Mouse (Mus musculus) fat pad, adult 2 months (tissue): ENCODE measurements around the gene Rpn2.

Source experiments
- DNase-seq: peaks from one replicate; pipeline ENCODE4 v3.0.0-alpha.2; 2011; ENCODE audit warnings: low read depth, low spot score; ENCODE audit errors: extremely low read depth

Gene Rpn2

DNA sequence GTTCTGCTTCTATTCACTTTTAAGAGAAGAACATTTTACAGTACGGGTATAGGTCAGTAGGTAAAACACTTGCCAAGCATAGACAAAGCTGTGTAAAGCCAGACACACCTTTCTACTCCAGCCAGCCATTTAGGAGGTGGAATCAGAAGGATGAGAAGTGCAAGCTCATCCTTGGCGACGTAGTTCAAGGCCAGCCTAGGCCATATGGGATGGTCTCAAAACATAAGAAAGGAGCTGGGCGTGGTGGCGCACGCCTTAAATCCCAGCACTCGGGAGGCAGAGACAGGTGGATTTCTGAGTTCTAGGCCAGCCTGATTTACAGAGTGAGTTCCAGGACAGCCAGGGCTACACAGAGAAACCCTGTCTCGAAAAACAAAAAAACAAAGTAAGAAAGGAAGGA is 30.8 kb downstream of the Rpn2 start:
- DNase-seq = no peak

GRCm38 (mm10) chr2:157310963-157311637 is 32.3 kb downstream of the Rpn2 start:
- DNase-seq = no peak

DNA sequence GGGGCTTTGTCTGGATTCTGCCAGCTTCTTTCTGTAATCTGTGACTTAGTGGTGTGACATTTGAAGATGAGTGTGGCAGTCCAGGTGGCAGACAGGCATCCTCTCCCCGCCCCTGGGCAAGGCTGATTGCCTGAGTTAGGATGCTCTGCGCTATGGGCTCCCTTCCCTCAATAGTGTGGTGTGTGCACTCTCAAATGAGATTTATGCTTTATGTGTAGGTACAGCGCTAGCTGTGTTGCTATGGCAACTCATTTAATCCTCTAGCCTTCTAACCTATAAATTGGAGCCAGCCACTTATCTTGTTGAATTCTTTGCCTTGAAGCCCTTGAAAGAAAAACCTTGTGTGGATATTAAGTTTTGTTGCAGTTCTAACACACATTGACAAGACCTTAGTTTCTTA is 34.9 kb downstream of the Rpn2 start:
- DNase-seq = no peak

DNA sequence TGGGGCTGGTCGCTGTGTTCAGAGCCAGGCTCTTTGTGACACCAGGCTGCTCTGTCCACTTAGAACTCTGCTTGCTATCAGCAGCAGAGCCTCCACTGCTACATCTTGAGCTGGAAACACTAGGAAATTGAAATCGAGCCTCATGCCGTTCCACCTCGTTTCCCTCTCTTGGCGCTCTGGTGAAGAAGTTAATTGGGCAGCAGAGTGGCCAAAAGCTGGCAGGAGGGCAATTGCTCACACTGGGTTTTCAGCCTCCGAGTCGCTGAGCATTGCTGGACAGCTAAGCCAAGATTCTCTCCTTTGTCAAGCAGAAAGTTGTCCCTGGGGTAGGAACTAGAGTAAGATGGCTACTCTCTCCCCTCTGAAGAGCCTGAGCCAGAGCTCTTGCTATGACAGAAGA is 35.5 kb downstream of the Rpn2 start:
- DNase-seq = no peak

DNA sequence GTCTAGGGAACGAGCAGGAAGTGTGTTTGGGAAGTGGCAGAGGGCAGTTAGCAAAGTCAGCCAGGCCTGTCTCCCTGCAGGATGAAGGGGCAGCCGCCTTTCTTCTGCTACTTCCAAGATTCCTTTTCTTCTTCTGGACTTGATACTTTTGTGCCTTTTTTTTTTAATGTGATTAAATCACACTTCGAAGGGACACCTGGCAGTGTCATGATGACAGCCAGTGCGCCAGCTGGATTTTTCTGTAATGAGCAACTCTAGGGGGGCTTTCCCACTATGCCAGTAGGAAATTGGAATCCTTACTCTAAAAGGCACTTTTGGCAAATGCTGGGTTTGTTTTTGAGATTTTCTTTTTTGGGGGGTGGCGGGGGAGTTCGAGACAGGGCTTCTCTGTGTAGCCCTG is 36.7 kb downstream of the Rpn2 start:
- DNase-seq = no peak

GRCm38 (mm10) chr2:157316358-157316933 is 37.6 kb downstream of the Rpn2 start:
- DNase-seq = no peak

- no peak for DNase-seq
Measured at GRCm38 (mm10) chr2:157317220-157317619, 38.4 kb downstream of the Rpn2 start.

GRCm38 (mm10) chr2:157320135-157320534 is 41.3 kb downstream of the Rpn2 start:
- peak; percentile 83 for DNase-seq

DNA sequence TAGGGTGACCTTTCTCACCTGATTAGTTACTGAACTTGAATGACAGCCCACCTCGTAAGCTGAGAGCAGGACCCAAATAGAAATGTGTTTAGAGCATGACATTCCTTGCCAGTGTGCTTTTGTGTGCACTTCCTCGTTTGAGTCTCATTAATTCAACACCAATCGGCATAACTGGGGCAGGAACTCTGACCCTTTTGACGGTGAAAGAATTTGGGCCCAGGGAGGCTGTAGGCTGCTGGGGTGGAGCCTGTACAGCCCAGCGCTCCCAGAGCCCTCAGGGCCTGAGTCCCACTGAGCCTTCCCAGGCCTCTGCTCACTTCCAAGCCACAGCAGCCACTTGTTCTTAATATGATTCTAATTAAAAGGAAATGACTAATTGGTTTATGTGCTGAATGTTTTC is 42.1 kb downstream of the Rpn2 start:
- no peak for DNase-seq

DNA sequence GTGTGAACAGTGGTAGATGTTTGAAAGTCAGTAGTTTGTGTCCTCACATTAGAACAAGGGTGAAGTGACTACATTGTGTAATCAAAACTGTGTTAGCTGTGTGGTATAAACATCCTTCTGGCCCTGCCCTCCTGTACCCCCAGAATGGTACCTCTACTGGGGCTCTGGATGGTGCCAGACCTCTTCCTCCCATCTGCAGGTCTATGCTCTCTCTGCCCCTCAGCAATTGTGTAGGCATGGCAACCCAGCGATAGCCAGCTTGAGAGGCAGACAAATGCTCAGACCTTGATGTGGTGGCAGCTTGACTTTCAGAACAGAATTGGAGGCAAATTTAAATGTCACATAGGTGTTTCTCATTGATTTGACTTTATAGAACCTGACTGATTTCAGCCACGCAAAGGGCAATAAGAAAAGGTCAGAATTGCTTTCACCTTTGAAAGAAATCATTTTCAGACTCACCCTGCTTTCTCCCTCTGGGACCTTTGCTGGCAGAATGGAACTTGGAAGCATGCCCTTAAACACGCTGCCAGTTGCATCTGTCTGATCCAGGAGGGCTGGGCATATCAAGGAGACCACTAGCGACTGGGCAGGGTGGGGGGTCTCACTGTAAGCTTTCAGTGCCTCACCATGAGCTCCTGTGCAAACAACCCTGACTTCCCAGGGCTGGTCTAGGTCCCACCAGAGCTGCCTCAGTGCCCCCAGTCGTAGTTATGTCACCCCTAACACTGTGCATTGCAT is 43.4 kb downstream of the Rpn2 start:
- DNase-seq = no peak

DNA sequence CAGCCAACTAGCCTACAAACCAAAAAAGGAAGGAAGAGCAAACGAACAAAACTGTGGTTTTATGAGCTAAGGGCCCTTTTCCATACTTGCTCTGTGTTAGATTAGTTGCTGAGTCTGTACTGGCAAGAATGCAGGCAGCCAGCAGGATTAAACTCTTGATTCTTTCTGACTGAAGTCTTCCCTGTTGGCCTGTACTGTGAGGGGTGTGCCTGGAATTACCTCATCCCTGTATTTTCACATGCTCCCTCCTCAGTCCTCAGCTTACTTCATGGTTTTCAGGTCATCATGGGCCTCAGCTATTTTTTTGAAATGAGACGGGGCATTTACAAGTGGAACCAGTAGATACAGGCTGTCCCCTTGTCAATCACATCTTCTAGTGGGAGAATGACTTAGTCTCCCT is 46.4 kb downstream of the Rpn2 start:
- no peak for DNase-seq

- DNase-seq = no peak
Measured at GRCm38 (mm10) chr2:157328106-157328505, 49.3 kb downstream of the Rpn2 start.

DNA sequence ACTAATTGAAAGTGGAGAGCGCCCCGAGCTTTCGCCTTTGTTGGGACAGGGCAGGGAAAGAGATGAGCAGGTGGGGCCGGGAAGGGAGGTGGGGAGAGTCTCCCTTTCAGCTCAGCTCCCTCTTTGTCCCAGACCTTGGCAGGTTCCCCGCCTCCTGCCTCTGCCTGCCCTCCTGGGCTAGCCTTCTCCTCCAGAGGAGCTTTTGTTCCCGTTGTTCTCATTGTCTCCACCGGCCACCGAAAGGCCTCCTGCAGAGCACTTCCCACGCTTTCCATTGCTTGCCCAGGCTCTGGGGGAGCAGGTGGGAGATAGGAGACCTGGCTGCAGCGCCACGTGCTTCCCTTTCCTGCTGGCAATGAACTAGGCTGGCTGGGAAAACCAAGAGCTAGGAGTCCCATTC is 49.8 kb downstream of the Rpn2 start:
- DNase-seq = no peak

GRCm38 (mm10) chr2:157332059-157332458 is 53.2 kb downstream of the Rpn2 start:
- DNase-seq = no peak

DNA sequence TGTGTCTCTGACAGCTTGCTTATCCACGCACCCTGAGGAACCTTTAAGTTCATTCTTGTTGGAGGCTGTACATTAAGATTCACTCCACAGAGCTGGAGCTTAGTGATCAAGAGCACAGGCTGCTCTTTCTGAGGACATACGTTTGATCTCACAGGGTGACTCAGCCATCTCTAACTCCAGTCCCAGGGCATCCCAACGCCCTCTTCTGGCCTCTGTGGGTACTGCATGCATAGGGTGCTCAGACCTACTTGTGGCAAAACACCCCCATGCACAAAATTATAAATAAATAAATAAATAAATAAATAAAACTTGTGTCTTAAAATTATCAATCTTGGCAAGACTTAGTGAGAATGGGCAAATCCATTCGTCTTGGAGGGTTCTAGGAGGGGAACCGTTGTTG is 59.8 kb downstream of the Rpn2 start:
- DNase-seq = no peak

GRCm38 (mm10) chr2:157339532-157339931 is 60.7 kb downstream of the Rpn2 start:
- no peak for DNase-seq

- no peak for DNase-seq
Measured at GRCm38 (mm10) chr2:157340221-157340741, 61.5 kb downstream of the Rpn2 start.

- no peak for DNase-seq
Measured at GRCm38 (mm10) chr2:157341554-157342270, 62.9 kb downstream of the Rpn2 start.

DNA sequence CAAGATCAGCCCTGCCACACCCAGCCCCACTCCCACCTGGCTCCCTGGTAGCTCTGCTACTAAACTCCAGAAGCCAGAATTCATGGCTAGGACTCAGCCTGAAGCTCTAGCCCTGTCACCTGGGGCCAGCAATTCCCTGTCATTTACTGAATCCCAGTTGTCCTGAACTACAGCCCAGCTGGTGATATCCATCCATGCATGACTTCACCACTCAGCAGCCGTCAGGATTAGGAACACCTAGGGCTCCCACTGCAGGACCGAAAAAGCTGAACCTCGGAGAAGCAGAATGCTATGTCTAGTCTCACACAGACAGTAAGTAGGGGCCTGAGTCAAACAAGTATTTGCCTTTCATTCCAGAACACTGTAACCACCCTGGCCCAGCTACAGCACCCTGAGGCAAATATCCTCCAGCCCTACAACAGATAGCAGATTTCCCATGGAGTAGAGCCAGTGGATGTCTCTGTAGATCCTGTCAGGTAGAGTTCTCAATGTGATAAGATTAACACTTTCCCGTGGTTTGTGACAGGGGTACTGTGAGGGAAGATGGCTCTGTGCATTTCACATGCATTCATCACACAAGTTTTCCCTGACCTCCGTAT is 63.6 kb downstream of the Rpn2 start:
- no peak for DNase-seq

GRCm38 (mm10) chr2:157343337-157343736 is 64.5 kb downstream of the Rpn2 start:
- DNase-seq = no peak
